Mouse (Mus musculus) megakaryocyte, embryonic 14.5 days (primary cell): ENCODE data around the gene Unc80.

Source experiments
- FLI1 ChIP-seq: IDR thresholded peaks from 2 replicates; pipeline ENCODE4 v1.6.1; 2012; ENCODE audit warnings: low read length, inconsistent platforms, mixed read lengths
- GATA1 ChIP-seq: IDR thresholded peaks from 3 replicates; pipeline ENCODE4 v1.6.1; 2012; ENCODE audit warnings: mixed read lengths, low read length, inconsistent platforms, borderline replicate concordance

DNA sequence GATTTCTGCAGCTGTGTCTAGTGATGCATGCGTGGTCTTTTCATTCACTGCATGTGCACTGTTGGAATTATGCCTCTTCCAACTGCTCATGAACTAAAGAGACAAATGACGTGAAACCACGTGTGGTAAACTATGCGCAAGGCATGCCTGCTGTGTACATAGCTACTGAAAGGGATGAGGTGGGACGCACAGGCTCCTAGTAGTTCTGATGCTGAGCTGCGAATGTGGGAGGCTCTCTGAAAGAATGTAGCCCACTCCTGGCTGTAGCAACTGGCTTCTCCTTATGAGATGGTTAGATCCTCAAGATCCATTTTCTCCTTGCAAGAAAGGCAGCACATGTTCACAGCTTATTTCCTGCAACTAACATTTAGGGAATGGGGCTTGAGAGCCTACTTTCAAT, 24.9 kb downstream of the Unc80 start:
- TF ChIP-seq GATA1 (no peak), FLI1 (no peak)
